Mouse (Mus musculus): Measurements from ENCODE around the gene Rnf103.
"Not testable (repeated sequence)": the region's sequence is repeated elsewhere in the genome, so short reads cannot be mapped to it uniquely, and the experiment has no call there.

Rnf103 gene

GRCm38 (mm10) chr6:71493675-71494340, at the start of gene Rnf103:
TSS of gene Rnf103 (plus strand) at chr6:71493894.
- in situ Hi-C loops (cut with MboI; ENCODE audit: low sequenced_read_pairs), result no loop called here

- in situ Hi-C loops (cut with MboI; ENCODE audit: low sequenced_read_pairs), result no loop called here
Observed at GRCm38 (mm10) chr6:71444756-71445155, 48.9 kb upstream of the Rnf103 start.

GRCm38 (mm10) chr6:71445560-71445959, 48.1 kb upstream of the Rnf103 start:
- in situ Hi-C loops (cut with MboI; ENCODE audit: low sequenced_read_pairs), result no loop called here

DNA sequence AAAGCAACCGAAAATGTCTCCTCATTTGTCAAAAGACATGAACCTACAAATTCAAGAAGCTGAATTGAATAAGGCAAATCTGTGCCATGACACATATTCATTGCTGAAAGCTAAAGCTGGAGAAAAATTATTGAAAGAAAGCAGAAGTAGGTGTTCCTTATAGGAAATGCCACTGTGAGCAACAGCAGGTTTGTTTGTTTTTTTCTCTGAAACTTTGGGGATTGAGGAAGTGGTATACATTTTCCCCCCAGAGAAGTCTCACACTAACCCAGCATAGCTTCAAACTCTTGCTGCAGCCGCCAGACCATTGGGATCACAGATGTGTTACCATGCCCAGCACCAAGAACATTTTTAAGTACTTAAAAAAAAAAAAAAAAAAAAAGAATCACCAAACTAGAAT, 40.9 kb upstream of the Rnf103 start:
- in situ Hi-C loops (cut with MboI; ENCODE audit: low sequenced_read_pairs), result no loop called here

- in situ Hi-C loops (cut with MboI; ENCODE audit: low sequenced_read_pairs), result not testable (repeated sequence)
Observed at GRCm38 (mm10) chr6:71453983-71454739, 39.5 kb upstream of the Rnf103 start.

GRCm38 (mm10) chr6:71457956-71458608, 35.6 kb upstream of the Rnf103 start:
- in situ Hi-C loops (cut with MboI; ENCODE audit: low sequenced_read_pairs), result no loop called here

GRCm38 (mm10) chr6:71465146-71465545, 28.5 kb upstream of the Rnf103 start:
- in situ Hi-C loops (cut with MboI; ENCODE audit: low sequenced_read_pairs), result no loop called here

GRCm38 (mm10) chr6:71467766-71468165, 25.9 kb upstream of the Rnf103 start:
- in situ Hi-C loops (cut with MboI; ENCODE audit: low sequenced_read_pairs), result no loop called here

GRCm38 (mm10) chr6:71469291-71469690, 24.4 kb upstream of the Rnf103 start:
- in situ Hi-C loops (cut with MboI; ENCODE audit: low sequenced_read_pairs), result no loop called here

- in situ Hi-C loops (cut with MboI; ENCODE audit: low sequenced_read_pairs), result no loop called here
Observed at GRCm38 (mm10) chr6:71471830-71472520, 21.7 kb upstream of the Rnf103 start.

DNA sequence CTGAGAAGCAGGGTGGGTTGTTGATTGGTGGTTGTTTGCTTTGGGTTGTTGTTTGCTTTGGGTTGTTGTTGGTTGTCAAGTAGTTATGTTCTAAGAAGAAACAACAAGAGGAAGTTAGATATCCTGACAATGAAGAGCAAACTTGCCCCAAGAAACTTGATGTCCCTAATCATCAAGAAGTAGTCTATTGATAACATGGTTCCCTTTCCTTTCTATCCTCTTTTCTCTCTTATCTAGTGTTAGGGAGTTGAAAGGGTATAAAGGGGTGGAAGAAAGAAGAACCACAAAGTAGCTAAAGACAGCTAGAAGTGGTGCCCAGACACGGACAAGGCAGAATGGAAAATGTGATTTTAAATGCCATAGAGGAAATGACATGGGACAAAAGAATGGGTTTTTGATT, 20.9 kb upstream of the Rnf103 start:
- in situ Hi-C loops (cut with MboI; ENCODE audit: low sequenced_read_pairs), result no loop called here

DNA sequence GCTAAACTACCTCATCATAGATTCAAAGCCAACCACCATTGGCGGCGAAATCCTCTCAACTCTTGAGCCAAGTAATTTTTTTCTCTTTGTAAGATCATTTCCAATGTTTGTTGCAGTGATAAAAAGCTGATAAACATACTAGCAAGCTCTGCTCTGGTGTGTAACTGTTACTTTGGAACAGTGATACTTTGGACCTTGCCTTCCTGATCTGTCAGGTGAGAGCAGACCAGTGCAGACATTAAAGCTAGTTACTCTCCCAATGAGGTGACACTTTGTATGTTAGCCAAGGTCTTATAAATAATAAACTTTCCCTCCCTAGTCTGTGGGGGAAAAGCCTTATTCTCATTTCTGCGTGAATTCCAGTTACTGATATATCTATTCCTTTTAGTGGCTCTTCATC, 18.1 kb upstream of the Rnf103 start:
- in situ Hi-C loops (cut with MboI; ENCODE audit: low sequenced_read_pairs), result no loop called here

GRCm38 (mm10) chr6:71476783-71477182, 16.9 kb upstream of the Rnf103 start:
- in situ Hi-C loops (cut with MboI; ENCODE audit: low sequenced_read_pairs), result no loop called here

DNA sequence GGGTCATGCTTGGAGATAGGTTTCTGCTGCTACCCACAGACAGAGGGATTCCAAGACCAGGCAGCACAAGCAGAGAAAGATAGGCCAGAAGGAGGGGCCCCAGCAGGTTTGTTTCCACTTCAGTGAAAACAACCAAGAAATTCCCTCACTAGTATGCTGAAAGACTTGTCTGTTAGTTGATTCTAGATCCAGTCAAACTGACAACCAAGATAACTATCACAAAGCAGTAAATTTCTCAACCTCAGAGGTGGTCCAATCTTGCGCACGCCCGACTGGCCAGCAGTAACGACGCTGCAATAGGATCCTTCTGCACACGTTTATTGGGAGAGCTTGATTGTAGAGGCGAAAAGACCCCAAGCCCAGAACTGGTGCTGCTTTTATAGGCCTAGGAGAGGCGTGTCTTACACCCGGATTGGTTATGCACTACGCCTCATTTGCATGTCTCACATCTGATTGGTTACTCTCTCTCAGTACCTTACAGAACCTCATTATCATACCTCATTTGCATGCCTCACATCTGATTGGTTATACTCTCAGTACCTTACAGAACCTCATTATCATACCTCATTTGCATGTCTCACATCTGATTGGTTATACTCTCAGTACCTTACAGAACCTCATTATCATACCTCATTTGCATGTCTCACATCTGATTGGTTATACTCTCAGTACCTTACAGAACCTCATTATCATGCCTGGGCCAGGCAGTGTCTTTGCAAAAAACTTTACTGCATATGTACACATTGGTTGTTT, 14.7 kb upstream of the Rnf103 start:
- in situ Hi-C loops (cut with MboI; ENCODE audit: low sequenced_read_pairs), result not testable (repeated sequence)

GRCm38 (mm10) chr6:71479588-71479987, 14.1 kb upstream of the Rnf103 start:
- in situ Hi-C loops (cut with MboI; ENCODE audit: low sequenced_read_pairs), result not testable (repeated sequence)

- in situ Hi-C loops (cut with MboI; ENCODE audit: low sequenced_read_pairs), result no loop called here
Observed at GRCm38 (mm10) chr6:71480136-71480535, 13.6 kb upstream of the Rnf103 start.

- in situ Hi-C loops (cut with MboI; ENCODE audit: low sequenced_read_pairs), result no loop called here
Observed at GRCm38 (mm10) chr6:71481136-71481535, 12.6 kb upstream of the Rnf103 start.

GRCm38 (mm10) chr6:71485246-71485645, 8.4 kb upstream of the Rnf103 start:
- in situ Hi-C loops (cut with MboI; ENCODE audit: low sequenced_read_pairs), result no loop called here

DNA sequence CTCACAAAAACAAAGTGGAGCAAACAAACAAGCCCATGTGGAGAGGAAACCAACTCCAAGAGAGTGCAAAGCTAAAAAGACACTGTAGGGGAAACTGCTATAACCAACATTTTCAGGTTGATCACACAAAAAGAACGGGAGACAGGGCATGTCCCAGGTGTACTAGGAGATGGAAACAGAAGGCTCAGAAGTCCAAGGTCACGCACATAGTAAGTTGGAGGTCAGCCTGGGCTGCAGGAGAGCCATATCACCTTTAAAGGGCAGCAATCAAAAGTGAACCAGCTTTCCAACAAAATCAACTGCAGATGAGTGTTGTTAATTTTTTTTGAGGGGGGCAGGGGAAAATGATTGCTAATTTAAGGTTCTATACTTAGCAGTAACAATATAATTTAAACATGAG, 7.5 kb upstream of the Rnf103 start:
- in situ Hi-C loops (cut with MboI; ENCODE audit: low sequenced_read_pairs), result no loop called here

GRCm38 (mm10) chr6:71486867-71487266, 6.8 kb upstream of the Rnf103 start:
- in situ Hi-C loops (cut with MboI; ENCODE audit: low sequenced_read_pairs), result no loop called here

DNA sequence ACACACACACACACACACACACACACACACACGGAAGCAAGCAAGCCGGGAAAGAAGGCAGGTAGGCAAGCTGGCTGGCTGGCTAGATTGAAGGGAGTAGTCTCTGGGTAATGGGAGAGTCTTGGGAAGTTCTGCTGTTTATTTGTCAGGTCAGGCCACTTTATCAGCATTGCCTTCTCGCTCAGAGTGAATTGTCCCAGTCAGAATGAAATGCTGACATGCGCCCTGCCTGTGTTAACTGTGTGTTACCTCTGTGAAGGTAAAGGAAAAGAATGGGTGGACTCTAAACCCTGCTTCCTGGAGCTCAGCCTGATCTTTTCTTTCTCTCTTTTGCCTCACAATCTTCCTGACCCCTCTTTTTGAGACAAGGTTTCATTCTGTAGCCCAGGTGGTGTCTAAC, 5.7 kb upstream of the Rnf103 start:
- in situ Hi-C loops (cut with MboI; ENCODE audit: low sequenced_read_pairs), result no loop called here

All from CH12F3 (cell line).